Mouse (Mus musculus) MEL (cell line): ENCODE results near the gene Calm3. TPM values are rescaled to one million over a fixed set of nuclear protein-coding genes. Genes with fewer than 3 reads are reported as not detected.
A peak's percentile ranks its signal among the peaks of the same experiment; 100 is the strongest.

ENCODE experiments used
- DNase-seq: peaks from one replicate; pipeline ENCODE4 v3.0.0; 2011; ENCODE audit warnings: low read depth, low spot score
- H3K27ac ChIP-seq: 2 replicates; pipeline ENCODE4 v1.5.1; 2012; ENCODE audit warnings: low read depth, mild to moderate bottlenecking, control low read depth, low read length, moderate library complexity; ENCODE audit not compliant: control insufficient read depth
- H3K27me3 ChIP-seq, 2 experiments: fragments of 150-350 bp in 1 of 2; sonication (generic) in 1 of 2; 2 replicates each; pipeline ENCODE4 v1.6.1; 2012; ENCODE audit warnings: low read length in 2 of 2, mild to moderate bottlenecking in 2 of 2, improper control_type of control experiment in 1 of 2, moderate library complexity in 1 of 2; ENCODE audit not compliant: insufficient read depth in 2 of 2, control insufficient read depth in 1 of 2
- H3K36me3 ChIP-seq, 2 experiments: 2 replicates each; pipeline ENCODE4 v1.6.1; 2012 to 2014; ENCODE audit warnings: low read length in 2 of 2, improper control_type of control experiment in 1 of 2, inconsistent platforms in 1 of 2, mild to moderate bottlenecking in 1 of 2; ENCODE audit not compliant: insufficient read depth in 2 of 2, control insufficient read depth in 1 of 2
- H3K4me1 ChIP-seq, 2 experiments: fragments of 150-350 bp in 1 of 2; sonication (generic) in 1 of 2; 2 replicates each; pipeline ENCODE4 v1.6.1; 2012; ENCODE audit warnings: low read length in 2 of 2, improper control_type of control experiment in 1 of 2, mild to moderate bottlenecking in 1 of 2; ENCODE audit not compliant: insufficient read depth in 2 of 2, control insufficient read depth in 1 of 2
- H3K4me3 ChIP-seq, 2 experiments: fragments of 150-350 bp in 1 of 2; sonication (generic) in 1 of 2; 2 replicates each; pipeline ENCODE4 v1.5.1; 2012; ENCODE audit warnings: low read depth in 2 of 2, low read length in 2 of 2, mild to moderate bottlenecking in 2 of 2, moderate library complexity in 2 of 2, control low read depth in 1 of 2, improper control_type of control experiment in 1 of 2; ENCODE audit not compliant: control insufficient read depth in 1 of 2, insufficient read depth in 1 of 2
- H3K79me2 ChIP-seq: 2 replicates; pipeline ENCODE4 v1.6.1; 2012; ENCODE audit warnings: mild to moderate bottlenecking, low read length, moderate library complexity; ENCODE audit not compliant: control insufficient read depth, poor library complexity, insufficient read depth
- H3K9ac ChIP-seq: 2 replicates; pipeline ENCODE4 v1.6.1; 2012; ENCODE audit warnings: low read depth, mild to moderate bottlenecking, control low read depth, low read length, moderate library complexity; ENCODE audit not compliant: control insufficient read depth, poor library complexity, severe bottlenecking
- H3K9me3 ChIP-seq: fragments of 150-350 bp; sonication (generic); replicated peaks from 2 replicates; pipeline ENCODE4 v1.6.1; 2012; ENCODE audit warnings: mild to moderate bottlenecking, low read length, improper control_type of control experiment, moderate library complexity; ENCODE audit not compliant: insufficient read depth
- CHD1 ChIP-seq: IDR thresholded peaks from 2 replicates; pipeline ENCODE4 v1.6.1; 2012; ENCODE audit warnings: low read depth, mild to moderate bottlenecking, inconsistent platforms, low read length, improper control_type of control experiment
- CHD2 ChIP-seq: IDR thresholded peaks from 2 replicates; pipeline ENCODE4 v1.6.1; 2011; ENCODE audit warnings: low read length, improper control_type of control experiment
- ETS1 ChIP-seq: IDR thresholded peaks from 2 replicates; pipeline ENCODE4 v1.6.1; 2012; ENCODE audit warnings: low read depth, mild to moderate bottlenecking, inconsistent platforms, low read length, improper control_type of control experiment, moderate library complexity
- HCFC1 ChIP-seq: IDR thresholded peaks from 2 replicates; pipeline ENCODE4 v1.6.1; 2012; ENCODE audit warnings: low read depth, mild to moderate bottlenecking, inconsistent platforms, low read length, improper control_type of control experiment, moderate library complexity
- MAX ChIP-seq: IDR thresholded peaks from 2 replicates; pipeline ENCODE4 v1.6.1; 2011; ENCODE audit warnings: low read length, improper control_type of control experiment
- MXI1 ChIP-seq: IDR thresholded peaks from 2 replicates; pipeline ENCODE4 v1.6.1; 2011; ENCODE audit warnings: mild to moderate bottlenecking, low read depth, low read length, improper control_type of control experiment
- MYB ChIP-seq: IDR thresholded peaks from 2 replicates; pipeline ENCODE4 v1.6.1; 2011; ENCODE audit warnings: mild to moderate bottlenecking, low read depth, low read length, improper control_type of control experiment
- MYC ChIP-seq: IDR thresholded peaks from 2 replicates; pipeline ENCODE4 v1.6.1; 2011; ENCODE audit warnings: low read depth, mild to moderate bottlenecking, low read length, improper control_type of control experiment, moderate library complexity
- NELFE ChIP-seq: IDR thresholded peaks from 2 replicates; pipeline ENCODE4 v1.6.1; 2011; ENCODE audit warnings: low read depth, low read length, improper control_type of control experiment
- NRF1 ChIP-seq: IDR thresholded peaks from 2 replicates; pipeline ENCODE4 v1.6.1; 2014; ENCODE audit warnings: low read depth, mild to moderate bottlenecking, inconsistent platforms, low read length, improper control_type of control experiment, moderate library complexity; ENCODE audit not compliant: poor library complexity, insufficient read depth, severe bottlenecking
- POLR2AphosphoS2 ChIP-seq: IDR thresholded peaks from 2 replicates; pipeline ENCODE4 v1.6.1; 2011; ENCODE audit warnings: low read length, improper control_type of control experiment
- POLR2AphosphoS5 ChIP-seq: IDR thresholded peaks from 2 replicates; pipeline ENCODE4 v1.6.1; 2012; ENCODE audit warnings: low read depth, borderline replicate concordance, mild to moderate bottlenecking, inconsistent platforms, low read length, moderate library complexity, mixed read lengths
- TBP ChIP-seq: IDR thresholded peaks from 2 replicates; pipeline ENCODE4 v1.8.0; 2011; ENCODE audit warnings: low read depth, low read length, improper control_type of control experiment
- UBTF ChIP-seq: IDR thresholded peaks from 2 replicates; pipeline ENCODE4 v1.6.1; 2012; ENCODE audit warnings: low read depth, mild to moderate bottlenecking, inconsistent platforms, low read length, improper control_type of control experiment, moderate library complexity, borderline replicate concordance; ENCODE audit not compliant: insufficient read depth
- USF1 ChIP-seq: IDR thresholded peaks from 2 replicates; pipeline ENCODE4 v1.6.1; 2014; ENCODE audit warnings: low read depth, mild to moderate bottlenecking, inconsistent platforms, low read length, improper control_type of control experiment, moderate library complexity
- USF2 ChIP-seq, 2 experiments: IDR thresholded peaks; 2 replicates each; pipeline ENCODE4 v1.6.1; 2011 to 2012; ENCODE audit warnings: improper control_type of control experiment in 2 of 2, low read length in 2 of 2, borderline replicate concordance in 1 of 2, inconsistent platforms in 1 of 2, low read depth in 1 of 2, mild to moderate bottlenecking in 1 of 2; ENCODE audit not compliant: insufficient read depth in 1 of 2
- ZC3H11A ChIP-seq: IDR thresholded peaks from 2 replicates; pipeline ENCODE4 v1.6.1; 2012; ENCODE audit warnings: low read depth, mild to moderate bottlenecking, inconsistent platforms, low read length, improper control_type of control experiment
- ZKSCAN1 ChIP-seq: IDR thresholded peaks from 2 replicates; pipeline ENCODE4 v1.6.1; 2012; ENCODE audit warnings: low read depth, mild to moderate bottlenecking, inconsistent platforms, low read length, improper control_type of control experiment, moderate library complexity
- ZNF384 ChIP-seq: IDR thresholded peaks from 2 replicates; pipeline ENCODE4 v1.6.1; 2012; ENCODE audit warnings: low read depth, mild to moderate bottlenecking, inconsistent platforms, low read length, improper control_type of control experiment
- polyA plus RNA-seq, 2 experiments: library from polyadenylated mRNA; stranded (reverse) in 1 of 2; unstranded in 1 of 2; fragments of >175 nt in 1 of 2; fragments of >200 nt in 1 of 2; gene quantifications; 2 replicates each; pipeline versions ENCODE4 v1.2.1 to v1.2.4; 2012; ENCODE audit warnings: low replicate concordance in 2 of 2, low read depth in 1 of 2; ENCODE audit not compliant: insufficient read length in 2 of 2, insufficient read depth in 1 of 2, missing spikeins in 1 of 2
- total RNA-seq: library from RNA; depleted of rRNA; stranded (reverse); fragments of 300-350 nt; gene quantifications from 2 replicates; pipeline ENCODE4 v1.2.3, GENCODE M21; 2012

Calm3 gene
- total and polyA plus RNA-seq, 3 experiments = 482 to 1,030 (median 515) TPM

DNA sequence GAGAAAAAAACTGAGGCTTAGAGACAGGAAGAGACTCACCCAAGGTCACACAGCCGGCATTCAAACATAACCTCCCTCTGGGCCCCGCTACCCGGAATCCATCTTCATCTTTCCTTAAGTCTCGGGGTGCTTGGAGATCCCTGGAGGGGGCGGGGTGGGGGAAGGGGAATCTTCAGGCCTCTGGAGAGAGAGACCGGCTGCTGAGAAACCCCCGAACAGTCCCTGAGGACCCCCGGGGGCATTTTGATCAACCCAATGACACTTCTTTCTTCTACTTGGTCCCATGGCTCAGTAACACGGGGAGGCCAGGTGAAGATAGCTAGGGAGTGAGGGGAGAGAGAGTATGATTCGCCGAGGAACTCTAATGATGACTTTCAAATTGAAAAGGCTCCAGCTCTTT, 47.9 kb downstream of the Calm3 start:
- Histone ChIP-seq H3K27ac (no peak overlapping the region), H3K4me1 (no peaks in the 10 kb centered on the region; a peak in 1 of 4 replicates), H3K79me2 (no peaks in the 10 kb centered on the region; the same call in 1 of the 2 replicates), H3K9me3 (no peaks in the 10 kb centered on the region)
- TF ChIP-seq HCFC1 (no peak), ETS1 (no peak), MXI1 (no peak), MAX (no peak), NRF1 (no peak), TBP (no peak), ZC3H11A (no peak), MYC (no peak), USF2 (IDR thresholded peaks at IDR 0.05; ENCODE audit: borderline replicate concordance in 1 of 2, insufficient read depth in 1 of 2, low read depth in 1 of 2, low read length in 2 of 2) (no peak), NELFE (no peak), POLR2AphosphoS5 (no peak), ZNF384 (no peak), POLR2AphosphoS2 (no peak)
- TF ChIP-seq, all 39 proteins: peak for 0
- no peak for DNase-seq
- Histone ChIP-seq H3K36me3 (peaks cover 0 to 4% of the 10 kb centered on the region in 2 experiments; a peak in 2 of 4 replicates), H3K27me3 (no peaks in the 10 kb centered on the region), H3K9ac (no peak overlapping the region), H3K4me3 (no peak overlapping the region; a peak in 1 of 4 replicates)

DNA sequence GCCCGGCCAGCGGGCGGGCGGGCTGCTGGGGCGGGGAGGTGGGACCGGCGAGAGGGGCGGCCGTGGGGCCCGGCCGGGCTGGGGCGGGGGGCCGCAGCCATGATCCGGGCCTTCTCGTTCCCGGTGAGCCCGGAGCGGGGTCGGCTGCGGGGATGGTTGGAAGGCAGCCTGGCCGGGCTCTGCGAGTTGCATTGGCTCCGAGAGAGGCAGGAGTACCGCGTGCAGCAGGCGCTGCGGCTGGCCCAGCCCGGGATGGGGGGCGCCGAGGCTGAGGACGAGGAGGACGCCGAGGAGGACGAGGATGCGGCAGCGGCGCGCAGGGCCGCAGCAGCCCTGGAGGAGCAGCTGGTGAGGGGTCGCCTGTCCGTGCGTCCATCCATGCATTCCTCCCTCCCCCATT, 48.6 kb downstream of the Calm3 start:
- TF ChIP-seq MYC = no peak
- TF ChIP-seq ZKSCAN1 = no peak
- no peak for TF ChIP-seq UBTF
- TF ChIP-seq NELFE = 0 out of 2 replicates have a peak, but pooled peaks have one; percentile 6
- no peak for TF ChIP-seq ZNF384
- Histone ChIP-seq H3K36me3 (peaks cover 0 to 4% of the 10 kb centered on the region in 2 experiments; a peak in 2 of 4 replicates), H3K27ac (no peak overlapping the region), H3K4me1 (no peaks in the 10 kb centered on the region; a peak in 1 of 4 replicates), H3K4me3 (peak overlapping the region; percentile 61 to 73), H3K9me3 (no peaks in the 10 kb centered on the region), H3K9ac (peak overlapping the region; percentile 72), H3K79me2 (no peaks in the 10 kb centered on the region; the same call in 1 of the 2 replicates), H3K27me3 (no peaks in the 10 kb centered on the region)
- no peak for DNase-seq

GRCm38 (mm10) chr7:16875310-16875325, 48.8 kb downstream of the Calm3 start, which contains the start of gene Dact3:
Gene Dact3, plus strand, starts transcription at chr7:16875317.
- Histone ChIP-seq H3K9ac (peak within 1 kb of the TSS; percentile 72), H3K9me3 (no peaks in the 10 kb centered on the region), H3K27ac (peak within 1 kb of the TSS; percentile 11), H3K4me1 (no peaks in the 10 kb centered on the region; a peak in 1 of 4 replicates), H3K36me3 (peaks cover 0 to 4% of the 10 kb centered on the region in 2 experiments; a peak in 2 of 4 replicates), H3K27me3 (no peaks in the 10 kb centered on the region), H3K4me3 (peak within 1 kb of the TSS; percentile 61 to 73)
- DNase-seq = no peak
- no peak for TF ChIP-seq USF1
- no peak for TF ChIP-seq CHD1
- no peak for TF ChIP-seq CHD2
- TF ChIP-seq NELFE = no peak
- TF ChIP-seq MYB = no peak
- TF ChIP-seq, all 39 proteins: peak for 0
- H3K79me2 ChIP-seq = no peaks in the 10 kb centered on the region; the same call in 1 of the 2 replicates
